Mouse (Mus musculus) retina, adult 2 months (tissue): ENCODE results near the gene Pdcd10.
A peak's percentile ranks its signal among the peaks of the same experiment; 100 is the strongest.

Source experiments
- DNase-seq: peaks from one replicate; pipeline ENCODE4 v3.0.0-alpha.2; 2012; ENCODE audit warnings: low read depth, low spot score

Pdcd10 gene

GRCm38 (mm10) chr3:75556695-75557291, at the start of gene Pdcd10:
TSS of gene Pdcd10 (minus strand) at chr3:75556856.
- peak; percentile 100 for DNase-seq

GRCm38 (mm10) chr3:75584898-75585297, 28.2 kb upstream of the Pdcd10 start:
- DNase-seq: no peak

DNA sequence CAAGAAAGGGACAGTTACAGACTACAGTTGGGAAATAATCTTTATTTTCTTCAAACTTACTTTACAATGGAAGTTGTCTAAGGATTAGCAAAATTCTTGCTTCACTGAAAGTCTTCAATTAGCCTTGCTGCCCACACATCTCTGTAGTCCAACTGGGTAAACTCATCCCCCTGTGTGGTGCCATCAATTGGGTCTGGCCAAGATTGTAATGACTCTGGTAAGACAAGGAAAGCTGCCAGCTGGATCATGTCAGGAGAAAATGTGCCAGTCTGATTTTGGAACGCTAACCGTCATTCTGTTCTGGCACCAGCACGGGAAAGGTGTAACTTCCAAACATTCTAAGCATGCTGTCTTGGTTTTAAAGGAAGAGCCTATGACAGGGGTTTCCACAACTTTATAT, 26.6 kb upstream of the Pdcd10 start:
- no peak for DNase-seq

DNA sequence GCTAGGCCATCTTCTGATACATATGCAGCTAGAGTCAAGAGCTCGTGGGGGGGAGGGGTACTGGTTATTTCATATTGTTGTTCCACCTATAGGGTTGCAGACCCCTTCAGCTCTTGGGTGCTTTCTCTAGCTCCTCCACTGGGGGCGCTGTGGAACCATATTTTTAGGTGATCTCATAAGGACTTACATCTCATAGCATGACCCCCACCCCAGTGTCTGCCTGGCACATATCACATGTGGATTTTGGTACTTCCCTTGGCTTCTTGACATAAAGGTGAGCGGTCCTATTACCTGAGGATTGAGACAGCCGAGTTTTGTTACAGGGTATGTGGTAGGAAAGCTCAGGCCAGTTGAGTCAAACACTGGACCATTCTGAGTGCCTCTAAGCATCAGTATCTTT, 22.7 kb upstream of the Pdcd10 start:
- DNase-seq: no peak

GRCm38 (mm10) chr3:75575582-75575981, 18.9 kb upstream of the Pdcd10 start:
- DNase-seq: no peak

DNA sequence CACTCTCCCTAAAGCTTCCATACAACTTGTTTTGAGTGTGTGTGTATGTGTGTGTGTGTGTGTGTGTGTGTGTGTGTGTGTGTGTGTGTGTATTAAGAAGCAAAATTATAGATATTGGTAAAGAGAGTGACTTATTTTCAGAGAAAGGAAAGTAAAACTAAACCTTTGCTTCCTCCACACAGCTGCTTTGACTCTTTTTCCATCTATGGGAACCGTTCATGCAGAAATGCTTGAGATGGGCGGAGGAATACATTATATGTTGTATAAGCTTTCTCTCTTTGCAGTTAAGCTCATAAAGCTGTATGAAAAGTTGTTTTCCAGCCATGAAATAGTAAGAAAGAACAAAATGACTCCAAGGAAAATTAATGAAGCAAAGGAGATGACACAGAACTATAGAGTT, 17.4 kb upstream of the Pdcd10 start:
- no peak for DNase-seq

DNA sequence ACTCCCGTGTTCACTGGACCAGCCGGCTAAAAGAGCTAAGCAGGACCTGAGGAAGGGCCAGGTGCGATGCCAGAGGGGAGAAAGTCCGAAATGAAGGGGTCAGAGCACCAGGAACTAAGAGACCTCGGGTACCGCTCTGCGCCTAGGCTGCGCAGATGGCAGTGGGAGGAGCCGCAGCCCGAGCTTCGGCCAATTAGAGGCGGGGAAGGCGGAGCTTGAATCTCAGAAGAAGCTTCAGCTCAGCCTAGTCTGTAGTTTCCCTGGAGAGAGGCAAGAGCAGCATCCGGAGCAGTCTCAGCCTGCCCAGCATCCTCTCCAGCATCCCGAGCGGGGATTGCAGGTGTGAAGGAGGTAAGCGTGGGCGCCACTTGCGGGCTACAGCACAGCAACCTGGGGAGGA, 636 bp upstream of the Pdcd10 start, which contains the start of gene Serpini1:
Serpini1 (plus strand) TSS at position 256 of the 400 bp plus-strand sequence.
- DNase-seq: peak; percentile 75

DNA sequence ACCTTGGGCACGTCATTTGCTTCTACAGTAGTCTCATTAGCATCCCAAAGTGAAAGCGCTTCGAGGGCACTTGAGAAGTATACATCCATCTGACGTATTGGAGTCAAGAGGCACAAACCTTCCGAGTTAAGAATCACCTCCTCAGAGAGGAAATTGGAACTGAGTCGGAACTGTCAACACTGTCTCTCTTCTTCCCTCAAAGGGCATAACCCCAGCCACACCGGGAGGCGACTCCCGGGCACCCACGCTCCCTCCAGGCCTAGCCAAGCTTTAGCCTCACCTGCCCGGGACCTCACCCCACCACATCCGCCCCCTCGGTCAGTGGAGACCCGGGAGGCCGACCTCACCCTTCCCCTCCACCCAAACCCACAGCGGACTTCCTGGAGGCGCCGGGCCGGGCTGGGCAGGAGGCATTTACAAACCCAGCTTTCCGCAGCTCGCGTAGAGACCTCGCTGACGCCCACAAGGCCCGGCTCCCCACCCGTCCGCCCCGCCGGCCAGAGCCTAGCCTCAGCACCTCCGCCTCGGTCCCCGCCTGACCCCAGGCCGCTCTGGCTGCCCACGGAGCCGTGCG, 448 bp downstream of the Pdcd10 start:
- DNase-seq: no peak

DNA sequence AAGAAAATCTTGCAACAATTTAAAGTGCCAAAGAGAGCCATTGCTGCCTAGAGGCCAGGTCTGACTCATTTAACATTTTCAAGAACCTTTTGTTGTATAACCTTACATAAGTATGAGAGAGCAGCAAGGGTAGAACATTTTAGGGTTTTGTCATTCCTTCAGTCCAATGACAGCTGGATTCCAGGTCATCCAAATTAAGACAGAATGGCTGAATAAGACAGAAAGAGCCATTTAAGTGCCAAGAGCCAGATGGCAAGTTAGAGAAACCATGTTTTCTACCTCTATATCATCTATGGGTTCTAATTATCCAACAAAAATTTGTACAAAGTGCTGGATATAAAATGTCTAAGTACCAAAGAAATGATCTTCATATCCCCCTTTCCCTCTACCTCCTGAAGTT, 5.4 kb downstream of the Pdcd10 start:
- no peak for DNase-seq

GRCm38 (mm10) chr3:75544287-75544686, 12.4 kb downstream of the Pdcd10 start:
- no peak for DNase-seq

DNA sequence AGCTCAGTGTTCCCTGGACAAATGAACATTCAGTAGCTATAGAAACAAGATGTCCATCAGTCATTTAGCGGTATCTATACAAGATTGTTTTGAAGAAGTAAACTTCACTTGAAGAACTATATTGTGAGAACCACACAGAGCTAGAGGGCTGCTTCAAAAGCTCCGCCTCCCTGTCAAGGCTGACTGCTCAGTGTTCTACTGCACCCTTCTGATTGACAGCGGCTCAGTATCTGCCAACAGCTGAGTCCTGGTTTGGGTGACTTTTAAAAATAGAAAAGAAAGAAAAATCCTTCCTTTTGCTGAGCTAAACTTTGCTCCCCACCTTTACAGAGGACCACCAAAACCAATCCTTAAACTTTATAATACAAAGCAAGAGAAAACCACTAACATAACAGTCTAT, 13.8 kb downstream of the Pdcd10 start:
- no peak for DNase-seq

DNA sequence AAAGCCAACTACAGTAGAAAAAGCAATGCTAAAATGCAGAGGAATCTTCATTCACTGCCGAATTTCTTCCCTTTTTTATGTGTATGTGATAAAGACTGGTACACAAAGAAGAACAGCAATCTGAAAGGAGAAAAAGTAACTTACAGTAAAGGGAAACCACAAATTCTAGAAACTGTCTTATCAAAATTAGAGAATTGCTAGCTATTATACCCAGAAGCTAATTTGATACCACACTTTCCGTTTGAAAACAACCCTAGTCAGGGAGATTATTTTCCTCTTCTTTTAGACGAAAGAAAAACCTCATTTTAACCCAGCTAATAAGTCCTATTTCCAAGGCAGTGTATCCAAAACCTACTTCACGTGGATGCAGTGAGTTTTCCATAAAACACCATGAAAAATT, 15.4 kb downstream of the Pdcd10 start:
- DNase-seq: no peak

- DNase-seq: no peak
These were observed 22.4 kb downstream of the Pdcd10 start for GRCm38 (mm10) chr3:75534045-75534834.

DNA sequence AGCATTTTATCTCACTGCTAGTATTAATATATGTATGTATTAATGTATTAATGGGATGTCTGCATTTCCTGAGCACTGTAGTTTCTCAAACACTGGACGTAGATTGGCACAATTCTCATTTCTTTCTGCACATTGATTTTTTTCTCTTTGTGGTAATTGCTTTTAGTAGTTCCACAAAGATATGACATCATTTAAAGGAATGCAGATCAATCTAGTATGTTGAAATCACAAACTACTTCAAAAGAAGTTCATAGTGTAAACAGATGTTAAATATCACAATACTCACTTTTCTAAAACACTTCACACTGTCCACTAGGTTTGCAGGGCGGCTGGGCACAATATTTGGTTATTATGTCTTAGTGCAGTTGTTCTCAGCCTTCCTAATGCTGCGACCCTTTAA, 25.6 kb downstream of the Pdcd10 start:
- no peak for DNase-seq

- no peak for DNase-seq
These were observed 34.1 kb downstream of the Pdcd10 start for GRCm38 (mm10) chr3:75522527-75522926.

GRCm38 (mm10) chr3:75521314-75521713, 35.3 kb downstream of the Pdcd10 start:
- DNase-seq: no peak

DNA sequence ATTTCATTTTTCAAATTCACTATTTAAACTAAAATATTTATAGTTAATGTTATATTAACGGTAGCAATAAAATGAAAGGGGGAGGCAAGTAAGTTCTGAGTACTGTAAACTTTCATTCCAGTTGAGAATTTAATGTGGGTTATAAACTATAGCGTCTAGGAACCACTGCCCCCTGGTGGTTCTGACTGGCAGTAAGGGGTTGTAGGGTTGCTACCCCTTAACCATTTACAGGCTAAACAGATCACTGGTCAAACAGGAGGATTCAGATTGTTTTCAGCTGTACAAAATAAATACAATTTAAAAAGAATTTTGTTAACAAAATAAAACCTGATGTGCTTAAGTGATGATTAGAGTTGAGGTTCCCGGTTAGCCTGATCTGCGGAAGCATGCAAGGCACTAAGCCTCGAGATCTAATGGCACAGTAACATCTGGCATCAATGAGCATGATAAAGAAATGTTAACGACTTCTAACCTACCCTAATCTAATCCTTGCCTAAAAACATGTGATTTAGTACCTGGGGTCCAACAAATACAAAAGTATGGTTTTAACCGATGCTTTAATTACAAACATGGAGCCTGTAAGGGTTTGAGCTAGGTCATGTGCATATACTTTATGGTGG, 38.9 kb downstream of the Pdcd10 start:
- DNase-seq: no peak

- no peak for DNase-seq
These were observed 57.4 kb downstream of the Pdcd10 start for GRCm38 (mm10) chr3:75498961-75499960.

- no peak for DNase-seq
These were observed 63.7 kb downstream of the Pdcd10 start for GRCm38 (mm10) chr3:75492913-75493312.

- no peak for DNase-seq
These were observed 74.6 kb downstream of the Pdcd10 start, which contains the start of gene Wdr49 for GRCm38 (mm10) chr3:75482056-75482455. TSS of gene Wdr49 (minus strand) at chr3:75482156.

DNA sequence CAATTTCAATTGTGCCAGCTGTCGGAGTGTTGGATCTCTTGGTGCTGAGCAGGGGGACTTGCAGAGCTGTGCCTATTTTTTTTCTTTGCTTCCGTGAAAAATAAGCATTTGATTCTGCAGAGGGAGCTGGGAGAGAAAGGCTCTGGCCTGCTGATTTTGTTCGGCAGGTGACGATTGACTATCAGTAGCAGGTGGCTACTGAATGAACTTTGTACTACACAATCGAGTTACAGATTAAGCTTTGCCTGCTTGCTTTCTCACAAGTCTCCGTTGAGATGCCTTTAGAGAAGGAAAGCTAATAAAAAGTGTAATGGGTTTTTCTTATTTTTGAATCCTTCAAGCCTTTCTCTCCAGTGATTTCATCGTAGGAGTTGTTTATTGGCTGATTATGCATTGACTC, 81.5 kb downstream of the Pdcd10 start:
- DNase-seq: no peak
